Mouse (Mus musculus) limb, embryonic 14.5 days (tissue): ENCODE results near the gene Timp4. TPM values are rescaled to one million over a fixed set of nuclear protein-coding genes. Genes with fewer than 3 reads are reported as not detected.

Source experiments
- ATAC-seq: fragments of 200-750 bp; cut with Nextera tagmentation; 2 replicates; pipeline ENCODE4 v1.8.0; 2017; ENCODE audit warnings: low read depth, moderate number of reproducible peaks, moderate TSS enrichment; ENCODE audit not compliant: low FRiP score
- DNase-seq: peaks from one replicate; pipeline ENCODE4 v3.0.0-alpha.2; 2015; ENCODE audit warnings: low spot score
- H3K27ac ChIP-seq: fragments of 300-500 bp; sonication (generic); replicated peaks from 2 replicates; pipeline ENCODE4 v1.5.1; 2014; ENCODE audit warnings: low read depth, mild to moderate bottlenecking, low read length, moderate library complexity, mixed read lengths
- H3K27me3 ChIP-seq: fragments of 300-500 bp; sonication (generic); 2 replicates; pipeline ENCODE4 v1.6.1; 2014; ENCODE audit warnings: low read length, mixed read lengths; ENCODE audit not compliant: control insufficient read depth, insufficient read depth
- H3K36me3 ChIP-seq: fragments of 300-500 bp; sonication (generic); 2 replicates; pipeline ENCODE4 v1.6.1; 2014; ENCODE audit warnings: mild to moderate bottlenecking, low read length, moderate library complexity, mixed read lengths; ENCODE audit not compliant: control insufficient read depth, insufficient read depth
- H3K4me1 ChIP-seq: fragments of 300-500 bp; sonication (generic); 2 replicates; pipeline ENCODE4 v1.6.1; 2014; ENCODE audit warnings: antibody characterized with exemption, low read length, mixed read lengths; ENCODE audit not compliant: control insufficient read depth, insufficient read depth
- H3K4me2 ChIP-seq: fragments of 300-500 bp; sonication (generic); replicated peaks from 2 replicates; pipeline ENCODE4 v1.6.1; 2014; ENCODE audit warnings: low read depth, mild to moderate bottlenecking, low read length, moderate library complexity; ENCODE audit not compliant: severe bottlenecking
- H3K4me3 ChIP-seq: fragments of 300-500 bp; sonication (generic); replicated peaks from 2 replicates; pipeline ENCODE4 v1.5.1; 2014; ENCODE audit warnings: low read length
- H3K9ac ChIP-seq: fragments of 300-500 bp; sonication (generic); 2 replicates; pipeline ENCODE4 v1.6.1; 2014; ENCODE audit warnings: mild to moderate bottlenecking, low read depth, low read length, moderate library complexity; ENCODE audit not compliant: severe bottlenecking
- H3K9me3 ChIP-seq: fragments of 300-500 bp; sonication (generic); 2 replicates; pipeline ENCODE4 v1.6.1; 2016; ENCODE audit warnings: low read length; ENCODE audit not compliant: control insufficient read depth
- POLR2A ChIP-seq: fragments of 200-500 bp; IDR thresholded peaks from 2 replicates; pipeline ENCODE4 v1.8.0; 2012; ENCODE audit warnings: inconsistent platforms, mild to moderate bottlenecking, moderate library complexity, borderline replicate concordance; ENCODE audit not compliant: insufficient read depth, insufficient read length; ENCODE audit errors: extremely low read depth
- WGBS: fragments of 180-500 bp; shearing (Covaris S2); extraction: QIAGEN DNeasy Blood & Tissue Kit; methylation state at CpG from one replicate; pipeline ENCODE4 v1.1.7; 2014; 5-methylcytosine and 5-hydroxymethylcytosine counted together
- polyA plus RNA-seq, 2 experiments: library from polyadenylated mRNA; depleted of rRNA in 1 of 2; stranded (reverse) in 1 of 2; unstranded in 1 of 2; fragments of >200 nt; fragmentation: Nextera tagmentation in 1 of 2; extraction: Ambion mirVana in 1 of 2; gene quantifications; 2 replicates each; pipeline versions ENCODE4 v1.2.1 to v1.2.3; 2012 to 2014

The Timp4 gene
- polyA plus RNA-seq, 2 experiments: 0.28 to 0.49 TPM

GRCm38 (mm10) chr6:115231836-115232235 lies 20.2 kb downstream of the Timp4 start:
- H3K4me1 ChIP-seq: no peaks in the 10 kb centered on the region
- no peaks in the 10 kb centered on the region for H3K9me3 ChIP-seq
- no peak overlapping the region for H3K4me3 ChIP-seq
- H3K27ac ChIP-seq: no peak overlapping the region
- H3K4me2 ChIP-seq: no peak overlapping the region
- no peak overlapping the region for H3K9ac ChIP-seq
- no peaks in the 10 kb centered on the region for H3K27me3 ChIP-seq
- WGBS: 50% methylated on average over 4 of the region's 4 CpGs
- no peaks in the 10 kb centered on the region for H3K36me3 ChIP-seq
- DNase-seq (no peak), ATAC-seq (no peak)
- no peak for TF ChIP-seq POLR2A

DNA sequence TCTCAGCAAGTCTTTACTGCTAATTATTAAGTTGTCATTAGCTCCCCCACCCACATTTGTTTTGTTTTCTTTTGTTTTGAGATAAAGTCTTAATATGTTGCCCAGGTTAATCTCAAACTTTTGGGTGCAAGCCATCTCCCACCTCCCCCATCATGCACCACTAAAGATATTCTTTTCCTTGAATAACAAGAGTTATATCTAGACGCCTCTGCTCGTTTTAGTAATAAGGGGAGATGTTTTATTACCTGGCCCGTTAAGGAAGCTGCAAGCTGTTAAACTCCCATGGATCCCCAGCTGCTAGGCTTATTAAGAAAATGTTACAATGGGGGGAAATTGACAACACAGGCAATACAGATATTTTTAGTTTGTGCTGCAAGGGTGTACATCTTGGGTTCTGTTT lies 21.4 kb downstream of the Timp4 start:
- no peaks in the 10 kb centered on the region for H3K9me3 ChIP-seq
- ATAC-seq (no peak), DNase-seq (no peak)
- H3K27ac ChIP-seq: no peak overlapping the region
- no peaks in the 10 kb centered on the region for H3K36me3 ChIP-seq
- no peak for TF ChIP-seq POLR2A
- no peaks in the 10 kb centered on the region for H3K4me1 ChIP-seq
- H3K9ac ChIP-seq: no peak overlapping the region
- no peak overlapping the region for H3K4me3 ChIP-seq
- WGBS: 21% methylated on average over 3 of the region's 3 CpGs
- no peaks in the 10 kb centered on the region for H3K27me3 ChIP-seq
- no peak overlapping the region for H3K4me2 ChIP-seq

DNA sequence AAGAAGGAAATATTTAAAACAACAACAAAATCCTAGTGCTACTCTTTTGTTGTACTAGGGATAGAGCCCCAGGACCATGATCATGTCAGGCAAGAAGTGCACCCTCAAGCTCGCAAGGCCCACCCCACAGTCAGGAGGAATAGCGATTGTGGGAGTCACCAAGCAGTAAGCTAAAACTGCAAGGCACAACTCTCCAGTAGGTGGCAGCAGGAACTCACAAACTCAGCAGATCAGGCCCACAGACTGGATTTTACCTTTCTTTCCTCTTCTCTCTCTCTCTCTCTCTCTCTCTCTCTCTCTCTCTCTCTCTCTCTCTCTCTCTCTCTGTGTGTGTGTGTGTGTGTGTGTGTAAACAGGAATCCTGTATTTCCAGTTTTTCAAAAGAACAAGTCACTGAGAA lies 24.5 kb downstream of the Timp4 start:
- DNase-seq: peak; percentile 89
- peak; percentile 73; the same call in 1 of the 2 replicates for ATAC-seq
- Histone ChIP-seq H3K4me1 (no peaks in the 10 kb centered on the region), H3K9me3 (no peaks in the 10 kb centered on the region), H3K4me3 (no peak overlapping the region), H3K36me3 (no peaks in the 10 kb centered on the region), H3K9ac (no peak overlapping the region), H3K4me2 (no peak overlapping the region), H3K27me3 (no peaks in the 10 kb centered on the region), H3K27ac (no peak overlapping the region)
- no peak for TF ChIP-seq POLR2A
- WGBS: 12% methylated on average over 2 of the region's 2 CpGs

GRCm38 (mm10) chr6:115227043-115227442 lies 25.0 kb downstream of the Timp4 start, which contains the start of gene Gm17482:
Gene Gm17482 (plus strand): TSS chr6:115227343.
- H3K9ac ChIP-seq: no peak within 1 kb of the TSS
- no peak for ATAC-seq
- no peak within 1 kb of the TSS for H3K27ac ChIP-seq
- no peaks in the 10 kb centered on the region for H3K9me3 ChIP-seq
- no peak for DNase-seq
- no peaks in the 10 kb centered on the region for H3K4me1 ChIP-seq
- no peaks in the 10 kb centered on the region for H3K36me3 ChIP-seq
- WGBS: 71% methylated on average over 4 of the region's 4 CpGs
- no peak within 1 kb of the TSS for H3K4me3 ChIP-seq
- H3K4me2 ChIP-seq: no peak within 1 kb of the TSS
- no peak for TF ChIP-seq POLR2A
- no peaks in the 10 kb centered on the region for H3K27me3 ChIP-seq

DNA sequence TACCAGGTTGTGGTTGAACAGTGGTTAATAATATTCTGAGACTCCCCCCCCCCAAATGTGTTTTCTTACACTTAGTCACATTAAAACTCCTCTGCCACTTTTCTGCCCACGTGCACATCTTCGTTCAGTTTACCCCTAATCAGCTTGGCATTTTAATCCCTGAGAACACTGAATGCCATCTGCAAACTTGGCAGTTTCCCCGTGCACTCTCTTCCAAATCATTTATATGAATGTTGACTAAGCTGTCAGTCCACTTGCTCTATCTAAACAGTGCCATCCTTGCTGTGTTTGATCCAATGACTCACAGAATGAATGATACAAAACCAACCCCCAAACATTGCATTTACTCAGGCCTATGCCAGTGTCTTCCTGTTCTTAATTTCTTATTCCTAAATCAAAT lies 26.5 kb downstream of the Timp4 start:
- Histone ChIP-seq H3K27ac (no peak overlapping the region), H3K27me3 (no peaks in the 10 kb centered on the region), H3K9ac (no peak overlapping the region), H3K4me1 (no peaks in the 10 kb centered on the region), H3K9me3 (no peaks in the 10 kb centered on the region), H3K4me2 (no peak overlapping the region), H3K36me3 (no peaks in the 10 kb centered on the region), H3K4me3 (no peak overlapping the region)
- TF ChIP-seq POLR2A: no peak
- no peak for DNase-seq
- WGBS: 65% methylated on average over 3 of the region's 3 CpGs
- no peak for ATAC-seq

GRCm38 (mm10) chr6:115221215-115221641 lies 30.8 kb downstream of the Timp4 start:
- no peaks in the 10 kb centered on the region for H3K36me3 ChIP-seq
- H3K9ac ChIP-seq: no peak overlapping the region
- 79% methylated on average over 8 of the region's 8 CpGs for WGBS
- no peak overlapping the region for H3K4me3 ChIP-seq
- ATAC-seq (no peak), DNase-seq (no peak)
- H3K27me3 ChIP-seq: no peaks in the 10 kb centered on the region
- TF ChIP-seq POLR2A: no peak
- H3K9me3 ChIP-seq: no peaks in the 10 kb centered on the region
- H3K27ac ChIP-seq: no peak overlapping the region
- no peak overlapping the region for H3K4me2 ChIP-seq
- H3K4me1 ChIP-seq: no peaks in the 10 kb centered on the region
